Mouse (Mus musculus) heart, adult 2 months (tissue): ENCODE measurements around the gene Hoxc6.

Experiments
- CTCF ChIP-seq: fragments of 200-600 bp; IDR thresholded peaks from 2 replicates; pipeline ENCODE4 v1.8.1; 2022; ENCODE audit warnings: antibody characterized with exemption, mild to moderate bottlenecking, moderate library complexity
- EP300 ChIP-seq: fragments of 200-500 bp; IDR thresholded peaks from 2 replicates; pipeline ENCODE4 v1.6.1; 2011; ENCODE audit warnings: low read depth, low read length, control low read depth; ENCODE audit not compliant: insufficient read depth
- POLR2A ChIP-seq: fragments of 200-500 bp; IDR thresholded peaks from 2 replicates; pipeline ENCODE4 v1.6.1; 2011; ENCODE audit warnings: mild to moderate bottlenecking, low read depth, low read length, control low read depth; ENCODE audit not compliant: insufficient read depth

- no peak for TF ChIP-seq CTCF
- no peak for TF ChIP-seq POLR2A
- TF ChIP-seq EP300 = no peak
Observed at GRCm38 (mm10) chr15:103010847-103011555, 12.9 kb downstream of the Hoxc6 start.
